Mouse (Mus musculus): Measurements from ENCODE around the gene Gm26920. TPM values are rescaled to one million over a fixed set of nuclear protein-coding genes. Genes with fewer than 3 reads are reported as not detected.

Gm26920 gene
- polyA plus RNA-seq, 1 experiment from 2014 or later = 0.58 TPM

- Histone ChIP-seq H3K4me3 (ENCODE audit: low read length) (no peak overlapping the region), H3K4me2 (replicated peaks; ENCODE audit: low read depth, low read length) (no peak overlapping the region), H3K27me3 (ENCODE audit: control insufficient read depth, insufficient read depth, low read length) (no peaks in the 10 kb centered on the region), H3K9ac (ENCODE audit: low read depth, low read length) (no peak overlapping the region), H3K4me1 (ENCODE audit: control insufficient read depth, insufficient read depth, low read length) (no peaks in the 10 kb centered on the region), H3K9me3 (ENCODE audit: control insufficient read depth, low read length) (no peaks in the 10 kb centered on the region), H3K36me3 (ENCODE audit: control insufficient read depth, insufficient read depth, low read length) (peaks cover 6% of the 10 kb centered on the region; the same call in 1 of the 2 replicates), H3K27ac (ENCODE audit: low read depth, low read length) (no peak overlapping the region)
- WGBS = 97% methylated on average over 12 of the region's 12 CpGs
- ATAC-seq (ENCODE audit: low FRiP score, low TSS enrichment) = no peak
Measured at GRCm38 (mm10) chr7:30034331-30034730, 55.9 kb downstream of the Gm26920 start.

DNA sequence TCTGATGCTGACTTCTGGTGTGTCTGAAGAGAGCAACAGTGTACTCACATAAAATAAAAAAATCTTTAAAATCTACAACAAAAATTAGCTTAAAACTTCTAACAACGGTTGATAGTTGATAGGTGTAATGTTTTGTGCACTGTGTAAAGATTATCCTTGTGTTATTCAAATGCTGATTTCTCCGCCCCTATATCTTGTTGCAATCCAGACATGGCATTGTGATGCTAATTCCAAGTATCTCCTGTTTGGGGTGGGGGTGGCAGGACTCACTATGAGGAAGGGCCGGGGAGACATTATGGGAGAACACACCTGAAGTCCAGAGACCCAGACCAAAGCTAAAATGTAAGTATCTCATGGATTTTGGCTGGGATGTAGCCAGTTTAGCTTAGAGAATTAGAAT, 58.8 kb downstream of the Gm26920 start:
- no peak overlapping the region for H3K4me2 ChIP-seq (replicated peaks; ENCODE audit: low read depth, low read length)
- H3K9me3 ChIP-seq (ENCODE audit: control insufficient read depth, low read length) = no peaks in the 10 kb centered on the region
- H3K27ac ChIP-seq (ENCODE audit: low read depth, low read length) = no peak overlapping the region
- H3K36me3 ChIP-seq (ENCODE audit: control insufficient read depth, insufficient read depth, low read length) = peaks cover 5% of the 10 kb centered on the region
- H3K27me3 ChIP-seq (ENCODE audit: control insufficient read depth, insufficient read depth, low read length) = no peaks in the 10 kb centered on the region
- no peak overlapping the region for H3K4me3 ChIP-seq (ENCODE audit: low read length)
- H3K9ac ChIP-seq (ENCODE audit: low read depth, low read length) = no peak overlapping the region
- WGBS = 91% methylated on average over 3 of the region's 3 CpGs
- ATAC-seq (ENCODE audit: low FRiP score, low TSS enrichment) = no peak
- H3K4me1 ChIP-seq (ENCODE audit: control insufficient read depth, insufficient read depth, low read length) = no peaks in the 10 kb centered on the region

GRCm38 (mm10) chr7:30030677-30031076, 59.5 kb downstream of the Gm26920 start:
- no peak overlapping the region for H3K27ac ChIP-seq (ENCODE audit: low read depth, low read length)
- no peaks in the 10 kb centered on the region for H3K27me3 ChIP-seq (ENCODE audit: control insufficient read depth, insufficient read depth, low read length)
- no peak for ATAC-seq (ENCODE audit: low FRiP score, low TSS enrichment)
- no peaks in the 10 kb centered on the region for H3K9me3 ChIP-seq (ENCODE audit: control insufficient read depth, low read length)
- no peak overlapping the region for H3K4me3 ChIP-seq (ENCODE audit: low read length)
- no peak overlapping the region for H3K4me2 ChIP-seq (replicated peaks; ENCODE audit: low read depth, low read length)
- no peak overlapping the region for H3K9ac ChIP-seq (ENCODE audit: low read depth, low read length)
- no peaks in the 10 kb centered on the region for H3K4me1 ChIP-seq (ENCODE audit: control insufficient read depth, insufficient read depth, low read length)
- peaks cover 11% of the 10 kb centered on the region for H3K36me3 ChIP-seq (ENCODE audit: control insufficient read depth, insufficient read depth, low read length)
- 33% methylated on average over 6 of the region's 6 CpGs for WGBS

DNA sequence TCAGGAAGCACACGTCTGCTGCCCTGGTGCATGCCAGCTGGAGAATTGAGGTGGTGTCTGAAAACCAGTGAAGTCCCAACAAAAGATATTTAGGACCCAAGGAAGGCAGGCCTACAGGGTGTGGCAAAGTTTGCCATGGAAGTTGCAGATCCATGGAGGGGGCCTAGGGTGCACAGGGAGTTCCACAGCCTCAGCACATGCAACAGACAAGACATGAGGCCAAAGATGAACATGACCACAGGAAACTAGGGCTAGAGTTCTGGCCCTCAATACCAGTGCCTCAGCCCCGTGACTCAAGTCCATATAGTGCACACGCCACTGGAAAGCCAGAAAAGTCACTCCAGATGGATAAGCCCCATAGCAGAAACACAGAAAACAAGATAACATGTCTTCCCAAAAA, 61.6 kb downstream of the Gm26920 start:
- H3K9ac ChIP-seq (ENCODE audit: low read depth, low read length) = no peak overlapping the region
- peaks cover 28% of the 10 kb centered on the region for H3K36me3 ChIP-seq (ENCODE audit: control insufficient read depth, insufficient read depth, low read length)
- ATAC-seq (ENCODE audit: low FRiP score, low TSS enrichment) = no peak
- H3K27me3 ChIP-seq (ENCODE audit: control insufficient read depth, insufficient read depth, low read length) = no peaks in the 10 kb centered on the region
- no peak overlapping the region for H3K4me2 ChIP-seq (replicated peaks; ENCODE audit: low read depth, low read length)
- H3K9me3 ChIP-seq (ENCODE audit: control insufficient read depth, low read length) = no peaks in the 10 kb centered on the region
- H3K4me3 ChIP-seq (ENCODE audit: low read length) = no peak overlapping the region
- no peaks in the 10 kb centered on the region for H3K4me1 ChIP-seq (ENCODE audit: control insufficient read depth, insufficient read depth, low read length)
- no peak overlapping the region for H3K27ac ChIP-seq (ENCODE audit: low read depth, low read length)
- 83% methylated on average over 3 of the region's 3 CpGs for WGBS

DNA sequence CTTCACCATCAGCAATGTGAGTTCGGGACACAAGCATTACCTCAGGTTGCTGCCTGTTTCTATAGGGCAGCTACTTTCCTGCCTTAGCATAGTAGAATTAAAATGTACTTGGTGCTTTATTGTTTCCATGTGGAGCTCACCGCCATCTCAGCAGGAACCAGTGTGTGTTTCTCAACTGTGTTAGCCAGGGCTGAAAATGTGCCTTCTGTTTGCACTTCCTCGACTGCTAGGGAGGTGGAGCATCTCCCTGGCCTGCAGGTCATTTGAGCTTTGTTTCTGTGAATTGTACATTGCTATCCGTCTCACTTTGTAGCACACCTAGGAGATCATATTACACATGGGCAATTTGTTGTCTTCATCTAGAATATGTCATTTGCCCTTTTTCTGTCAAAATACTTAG, 62.9 kb downstream of the Gm26920 start:
- H3K9ac ChIP-seq (ENCODE audit: low read depth, low read length) = no peak overlapping the region
- 65% methylated on average over 4 of the region's 4 CpGs for WGBS
- no peak overlapping the region for H3K27ac ChIP-seq (ENCODE audit: low read depth, low read length)
- ATAC-seq (ENCODE audit: low FRiP score, low TSS enrichment) = no peak
- no peaks in the 10 kb centered on the region for H3K9me3 ChIP-seq (ENCODE audit: control insufficient read depth, low read length)
- peaks cover 41% of the 10 kb centered on the region for H3K36me3 ChIP-seq (ENCODE audit: control insufficient read depth, insufficient read depth, low read length)
- no peak overlapping the region for H3K4me3 ChIP-seq (ENCODE audit: low read length)
- no peaks in the 10 kb centered on the region for H3K4me1 ChIP-seq (ENCODE audit: control insufficient read depth, insufficient read depth, low read length)
- H3K4me2 ChIP-seq (replicated peaks; ENCODE audit: low read depth, low read length) = no peak overlapping the region
- no peaks in the 10 kb centered on the region for H3K27me3 ChIP-seq (ENCODE audit: control insufficient read depth, insufficient read depth, low read length)

GRCm38 (mm10) chr7:30025358-30025757, 64.9 kb downstream of the Gm26920 start:
- H3K4me3 ChIP-seq (ENCODE audit: low read length) = no peak overlapping the region
- 75% methylated on average over 5 of the region's 5 CpGs for WGBS
- H3K36me3 ChIP-seq (ENCODE audit: control insufficient read depth, insufficient read depth, low read length) = peaks cover 53% of the 10 kb centered on the region
- no peaks in the 10 kb centered on the region for H3K27me3 ChIP-seq (ENCODE audit: control insufficient read depth, insufficient read depth, low read length)
- H3K4me1 ChIP-seq (ENCODE audit: control insufficient read depth, insufficient read depth, low read length) = no peaks in the 10 kb centered on the region
- no peak for ATAC-seq (ENCODE audit: low FRiP score, low TSS enrichment)
- no peak overlapping the region for H3K9ac ChIP-seq (ENCODE audit: low read depth, low read length)
- H3K27ac ChIP-seq (ENCODE audit: low read depth, low read length) = no peak overlapping the region
- H3K4me2 ChIP-seq (replicated peaks; ENCODE audit: low read depth, low read length) = no peak overlapping the region
- no peaks in the 10 kb centered on the region for H3K9me3 ChIP-seq (ENCODE audit: control insufficient read depth, low read length)

DNA sequence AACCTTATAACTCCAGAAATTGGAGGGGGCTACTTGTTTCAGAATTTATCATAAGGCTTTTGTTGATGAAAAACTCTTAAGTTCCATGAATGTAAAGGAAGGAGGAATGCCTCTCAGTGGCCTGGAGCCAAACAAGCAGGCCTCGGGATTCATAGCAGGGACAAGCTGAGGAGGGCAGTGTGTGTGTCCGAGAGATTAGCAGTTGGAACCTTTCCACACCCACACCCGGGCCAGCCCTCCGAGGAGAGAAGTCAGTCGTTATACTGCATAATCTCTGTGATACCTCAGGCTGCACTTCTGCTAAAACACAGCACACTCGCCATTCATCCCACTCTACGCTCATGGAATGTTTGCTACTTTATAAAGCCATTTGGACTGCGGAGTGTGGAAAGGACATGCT, 66.4 kb downstream of the Gm26920 start:
- H3K36me3 ChIP-seq (ENCODE audit: control insufficient read depth, insufficient read depth, low read length) = peaks cover 64% of the 10 kb centered on the region

GRCm38 (mm10) chr7:30023324-30023723, 66.9 kb downstream of the Gm26920 start:
- H3K4me1 ChIP-seq (ENCODE audit: control insufficient read depth, insufficient read depth, low read length) = no peaks in the 10 kb centered on the region
- H3K9ac ChIP-seq (ENCODE audit: low read depth, low read length) = no peak overlapping the region
- no peaks in the 10 kb centered on the region for H3K27me3 ChIP-seq (ENCODE audit: control insufficient read depth, insufficient read depth, low read length)
- peaks cover 69% of the 10 kb centered on the region for H3K36me3 ChIP-seq (ENCODE audit: control insufficient read depth, insufficient read depth, low read length)
- H3K9me3 ChIP-seq (ENCODE audit: control insufficient read depth, low read length) = no peaks in the 10 kb centered on the region
- H3K27ac ChIP-seq (ENCODE audit: low read depth, low read length) = no peak overlapping the region
- no peak for ATAC-seq (ENCODE audit: low FRiP score, low TSS enrichment)
- H3K4me3 ChIP-seq (ENCODE audit: low read length) = no peak overlapping the region
- WGBS = 96% methylated on average over 9 of the region's 9 CpGs
- H3K4me2 ChIP-seq (replicated peaks; ENCODE audit: low read depth, low read length) = no peak overlapping the region

More for the DNA sequence above, 66.4 kb downstream of the Gm26920 start:
- 93% methylated on average over 8 of the region's 8 CpGs for WGBS
- H3K4me3 ChIP-seq (ENCODE audit: low read length) = no peak overlapping the region
- no peaks in the 10 kb centered on the region for H3K4me1 ChIP-seq (ENCODE audit: control insufficient read depth, insufficient read depth, low read length)
- ATAC-seq (ENCODE audit: low FRiP score, low TSS enrichment) = no peak
- H3K27me3 ChIP-seq (ENCODE audit: control insufficient read depth, insufficient read depth, low read length) = no peaks in the 10 kb centered on the region
- H3K27ac ChIP-seq (ENCODE audit: low read depth, low read length) = no peak overlapping the region
- H3K9ac ChIP-seq (ENCODE audit: low read depth, low read length) = no peak overlapping the region
- no peaks in the 10 kb centered on the region for H3K9me3 ChIP-seq (ENCODE audit: control insufficient read depth, low read length)
- H3K4me2 ChIP-seq (replicated peaks; ENCODE audit: low read depth, low read length) = no peak overlapping the region

GRCm38 (mm10) chr7:30019543-30019942, 70.7 kb downstream of the Gm26920 start:
- H3K4me2 ChIP-seq (replicated peaks; ENCODE audit: low read depth, low read length) = no peak overlapping the region
- no peak for ATAC-seq (ENCODE audit: low FRiP score, low TSS enrichment)

More at GRCm38 (mm10) chr7:30019543-30019942, 70.7 kb downstream of the Gm26920 start:
- WGBS = 86% methylated on average over 2 of the region's 2 CpGs
- H3K27ac ChIP-seq (ENCODE audit: low read depth, low read length) = no peak overlapping the region
- H3K27me3 ChIP-seq (ENCODE audit: control insufficient read depth, insufficient read depth, low read length) = no peaks in the 10 kb centered on the region
- H3K36me3 ChIP-seq (ENCODE audit: control insufficient read depth, insufficient read depth, low read length) = peaks cover 83% of the 10 kb centered on the region
- H3K9ac ChIP-seq (ENCODE audit: low read depth, low read length) = no peak overlapping the region
- H3K4me1 ChIP-seq (ENCODE audit: control insufficient read depth, insufficient read depth, low read length) = no peaks in the 10 kb centered on the region
- no peaks in the 10 kb centered on the region for H3K9me3 ChIP-seq (ENCODE audit: control insufficient read depth, low read length)
- H3K4me3 ChIP-seq (ENCODE audit: low read length) = no peak overlapping the region

Data from kidney, embryonic 14.5 days (tissue).